Mouse (Mus musculus) liver, adult 2 months (tissue): ENCODE data around the gene Lin54. TPM values are rescaled to one million over a fixed set of nuclear protein-coding genes. Genes with fewer than 3 reads are reported as not detected.

ENCODE experiments used
- DNase-seq: peaks from one replicate; pipeline ENCODE4 v3.0.0-alpha.2; 2011; ENCODE audit warnings: low read depth, low spot score; ENCODE audit errors: extremely low read depth
- H3K27ac ChIP-seq: fragments of 200-500 bp; replicated peaks from 2 replicates; pipeline ENCODE4 v1.5.1; 2012; ENCODE audit warnings: low read depth, mild to moderate bottlenecking, control low read depth, inconsistent platforms, low read length; ENCODE audit not compliant: insufficient read depth
- H3K27me3 ChIP-seq: fragments of 200-500 bp; 2 replicates; pipeline ENCODE4 v1.6.1; 2012; ENCODE audit warnings: mild to moderate bottlenecking, moderate library complexity, low read length, inconsistent platforms; ENCODE audit not compliant: control insufficient read depth, insufficient read depth
- H3K36me3 ChIP-seq: fragments of 200-500 bp; 2 replicates; pipeline ENCODE4 v1.6.1; 2012; ENCODE audit warnings: low read length, inconsistent platforms; ENCODE audit not compliant: control insufficient read depth, insufficient read depth
- H3K4me1 ChIP-seq: fragments of 200-500 bp; 2 replicates; pipeline ENCODE4 v1.6.1; 2011; ENCODE audit warnings: low read length; ENCODE audit not compliant: control insufficient read depth, insufficient read depth
- H3K4me3 ChIP-seq: fragments of 200-500 bp; 2 replicates; pipeline ENCODE4 v1.5.1; 2011; ENCODE audit warnings: low read depth, mild to moderate bottlenecking, control low read depth, low read length, moderate library complexity; ENCODE audit not compliant: insufficient read depth
- H3K79me2 ChIP-seq: fragments of 200-500 bp; 2 replicates; pipeline ENCODE4 v1.6.1; 2012; ENCODE audit warnings: inconsistent platforms, mild to moderate bottlenecking, low read length, moderate library complexity; ENCODE audit not compliant: control insufficient read depth, insufficient read depth
- H3K9ac ChIP-seq: fragments of 200-500 bp; 2 replicates; pipeline ENCODE4 v1.6.1; 2012; ENCODE audit warnings: low read depth, mild to moderate bottlenecking, control low read depth, inconsistent platforms, low read length
- CTCF ChIP-seq: fragments of 200-500 bp; IDR thresholded peaks from 2 replicates; pipeline ENCODE4 v1.5.1; 2011; ENCODE audit warnings: low read depth, low read length, control low read depth
- POLR2A ChIP-seq: fragments of 200-500 bp; IDR thresholded peaks from 2 replicates; pipeline ENCODE4 v1.6.1; 2011; ENCODE audit warnings: low read length, control low read depth; ENCODE audit not compliant: insufficient read depth; ENCODE audit errors: extremely low read depth
- WGBS: fragments of 180-500 bp; shearing (Covaris S2); methylation state at CpG from one replicate; pipeline ENCODE4 v1.1.7; 2018; 5-methylcytosine and 5-hydroxymethylcytosine counted together
- polyA plus RNA-seq: library from polyadenylated mRNA; depleted of rRNA; stranded (reverse); fragments of >200 nt; gene quantifications from 2 replicates; pipeline ENCODE4 v1.2.3, GENCODE M21; 2012
- total RNA-seq: library from RNA; depleted of rRNA; stranded (reverse); fragments of >200 nt; gene quantifications from 2 replicates; pipeline ENCODE4 v1.2.3, GENCODE M21; 2014

Lin54 gene
- total and polyA plus RNA-seq, 2 experiments, result 3.5 to 5.7 TPM

DNA sequence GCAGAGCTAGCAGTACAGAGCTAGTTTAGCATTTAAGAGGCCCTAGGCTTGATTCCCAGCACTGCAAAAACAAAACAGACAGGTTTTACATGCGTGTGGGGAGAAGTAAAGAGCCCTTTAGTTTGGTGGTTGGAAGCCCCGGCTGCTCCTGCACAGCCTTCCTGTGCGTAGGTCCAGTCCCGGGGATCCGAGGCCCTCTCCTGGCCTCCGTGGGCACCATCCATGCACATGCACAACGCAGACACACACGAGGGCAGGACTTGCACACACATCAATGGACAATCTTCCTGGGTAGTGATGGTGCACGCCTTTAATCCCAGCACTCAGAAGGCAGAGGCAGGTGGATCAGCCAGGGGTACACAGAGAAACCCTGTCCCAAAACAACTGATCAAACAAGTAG is 38.9 kb downstream of the Lin54 start:
- WGBS, result 99% methylated on average over 9 of the region's 9 CpGs
- Histone ChIP-seq H3K36me3 (peaks cover 13% of the 10 kb centered on the region), H3K79me2 (no peaks in the 10 kb centered on the region), H3K27ac (no peak overlapping the region), H3K4me3 (no peak overlapping the region), H3K9ac (no peak overlapping the region), H3K27me3 (no peaks in the 10 kb centered on the region), H3K4me1 (no peaks in the 10 kb centered on the region)
- TF ChIP-seq CTCF, result no peak
- TF ChIP-seq POLR2A, result no peak
- DNase-seq, result no peak

- H3K4me3 ChIP-seq, result no peak overlapping the region
- H3K4me1 ChIP-seq, result no peaks in the 10 kb centered on the region
- DNase-seq, result no peak
- no peaks in the 10 kb centered on the region for H3K27me3 ChIP-seq
- no peak overlapping the region for H3K9ac ChIP-seq
- no peak for TF ChIP-seq CTCF
- TF ChIP-seq POLR2A, result no peak
- peaks cover 11% of the 10 kb centered on the region for H3K36me3 ChIP-seq
- WGBS, result 94% methylated on average over 5 of the region's 5 CpGs
- H3K27ac ChIP-seq, result no peak overlapping the region
- no peaks in the 10 kb centered on the region for H3K79me2 ChIP-seq
Observed at GRCm38 (mm10) chr5:100459468-100459867, 41.0 kb downstream of the Lin54 start.

GRCm38 (mm10) chr5:100451871-100452270 is 48.6 kb downstream of the Lin54 start:
- no peak overlapping the region for H3K9ac ChIP-seq
- peaks cover 23% of the 10 kb centered on the region for H3K36me3 ChIP-seq
- DNase-seq, result no peak
- no peaks in the 10 kb centered on the region for H3K4me1 ChIP-seq
- no peak overlapping the region for H3K4me3 ChIP-seq
- no peaks in the 10 kb centered on the region for H3K79me2 ChIP-seq
- TF ChIP-seq POLR2A (no peak), CTCF (no peak)
- H3K27ac ChIP-seq, result no peak overlapping the region
- WGBS, result 85% methylated on average over 2 of the region's 2 CpGs
- no peaks in the 10 kb centered on the region for H3K27me3 ChIP-seq

DNA sequence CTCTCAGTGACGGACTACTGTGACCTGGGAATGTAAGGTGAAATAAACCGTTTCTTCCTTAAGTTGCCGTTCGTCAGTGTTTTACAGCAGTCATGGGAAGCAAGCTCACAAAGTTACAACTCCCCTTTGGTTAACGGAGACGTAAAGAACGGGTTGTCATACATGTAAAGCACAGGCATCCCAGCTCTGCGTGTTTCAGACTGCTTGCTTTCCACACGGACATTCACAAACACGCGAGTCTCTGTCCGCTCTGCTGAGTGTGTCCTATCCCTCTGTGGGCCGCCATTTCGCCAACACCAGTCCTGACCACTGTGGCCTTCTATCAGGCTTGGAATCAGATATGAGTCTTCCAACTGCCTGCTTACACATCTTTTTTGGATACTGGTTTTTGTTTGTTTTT is 61.6 kb downstream of the Lin54 start:
- no peak overlapping the region for H3K9ac ChIP-seq
- peaks cover 4% of the 10 kb centered on the region; the same call in 1 of the 2 replicates for H3K36me3 ChIP-seq
- 97% methylated on average over 14 of the region's 14 CpGs for WGBS
- H3K4me1 ChIP-seq, result no peaks in the 10 kb centered on the region
- H3K27me3 ChIP-seq, result no peaks in the 10 kb centered on the region
- TF ChIP-seq POLR2A (no peak), CTCF (no peak)
- H3K79me2 ChIP-seq, result no peaks in the 10 kb centered on the region
- DNase-seq, result no peak
- H3K27ac ChIP-seq, result no peak overlapping the region
- H3K4me3 ChIP-seq, result no peak overlapping the region

GRCm38 (mm10) chr5:100437917-100438316 is 62.5 kb downstream of the Lin54 start:
- Histone ChIP-seq H3K27ac (no peak overlapping the region), H3K4me3 (no peak overlapping the region), H3K27me3 (no peaks in the 10 kb centered on the region), H3K9ac (no peak overlapping the region), H3K79me2 (no peaks in the 10 kb centered on the region), H3K4me1 (no peaks in the 10 kb centered on the region), H3K36me3 (peaks cover 2% of the 10 kb centered on the region; the same call in 1 of the 2 replicates)
- 100% methylated on average over 5 of the region's 5 CpGs for WGBS
- DNase-seq, result no peak
- TF ChIP-seq CTCF, result no peak
- TF ChIP-seq POLR2A, result no peak

- no peak overlapping the region for H3K4me3 ChIP-seq
Observed at GRCm38 (mm10) chr5:100437086-100437485, 63.4 kb downstream of the Lin54 start.

More at GRCm38 (mm10) chr5:100437086-100437485, 63.4 kb downstream of the Lin54 start:
- 99% methylated on average over 4 of the region's 4 CpGs for WGBS
- no peak for TF ChIP-seq POLR2A
- TF ChIP-seq CTCF, result peak; percentile 21; the same call in 1 of the 2 replicates
- no peak overlapping the region for H3K27ac ChIP-seq
- no peak overlapping the region for H3K9ac ChIP-seq
- no peaks in the 10 kb centered on the region for H3K4me1 ChIP-seq
- no peaks in the 10 kb centered on the region for H3K79me2 ChIP-seq
- H3K27me3 ChIP-seq, result no peaks in the 10 kb centered on the region
- DNase-seq, result no peak
- H3K36me3 ChIP-seq, result no peaks in the 10 kb centered on the region
